Mouse (Mus musculus): ENCODE results near the gene 1700016C15Rik. TPM values are rescaled to one million over a fixed set of nuclear protein-coding genes. Genes with fewer than 3 reads are reported as not detected.

1700016C15Rik gene
- not detected for total RNA-seq (2021)
- long read RNA-seq, experiment 1, partial matches to known transcripts, result 0 of 1 reads
- long read RNA-seq, experiment 1, other reads (novel, unspliced or antisense), result 1 of 1 reads
- long read RNA-seq, experiment 2, partial matches to known transcripts, result 0 of 1 reads
- long read RNA-seq, experiment 2, other reads (novel, unspliced or antisense), result 1 of 1 reads

DNA sequence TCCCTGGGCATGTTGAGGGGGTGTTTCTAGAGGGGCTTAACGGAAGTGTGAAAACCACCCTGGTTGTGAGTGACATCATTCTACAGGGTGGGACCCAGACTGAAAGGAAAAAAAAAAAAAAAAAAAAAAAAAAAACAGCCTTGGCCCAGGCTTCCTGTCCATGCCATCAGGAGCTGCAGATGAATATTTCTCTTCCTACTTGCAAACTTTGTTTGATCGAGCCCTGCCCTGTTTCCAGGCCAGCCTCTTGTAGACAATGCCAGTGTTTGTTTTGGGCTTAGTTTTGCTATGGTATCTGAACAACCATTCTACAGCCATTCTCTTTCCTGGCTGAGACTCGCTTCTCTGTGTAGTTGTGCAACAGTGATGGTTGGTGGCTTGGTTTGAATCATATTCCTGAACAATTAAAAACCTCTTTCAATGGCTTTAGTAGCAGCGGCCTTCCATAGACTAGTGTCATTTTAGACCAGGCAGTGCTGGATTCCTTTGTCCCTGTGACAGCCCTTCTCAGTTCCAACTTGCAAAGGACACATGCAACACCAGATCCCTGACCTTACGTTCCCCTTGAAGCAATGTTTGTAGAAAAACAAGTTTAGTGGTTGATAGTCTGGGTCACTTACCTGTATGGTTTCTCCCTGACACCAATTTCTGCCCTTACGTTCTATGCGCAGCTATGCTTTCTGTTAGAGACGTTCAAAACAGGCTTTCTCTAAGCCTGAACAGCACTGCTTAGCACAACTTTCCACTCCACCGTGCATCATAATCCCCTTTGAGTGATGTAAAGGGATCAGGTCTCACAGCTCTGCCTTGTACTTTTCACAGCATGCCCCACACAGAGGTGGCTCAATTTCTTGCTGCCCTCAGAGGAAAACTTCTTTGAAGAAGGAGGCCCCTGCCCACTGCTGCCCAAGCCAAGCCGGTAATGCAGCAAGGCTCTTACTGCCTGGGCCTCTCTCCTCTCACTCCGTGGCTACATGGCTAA lies at the start of gene 1700016C15Rik:
TSS of gene 1700016C15Rik (plus strand) at position 772 of the 982 bp plus-strand sequence.
- intact Hi-C loops (cut with DNase I), result no loop called here
- Histone ChIP-seq H3K27ac (peak within 1 kb of the TSS; percentile 16; the same call in 1 of the 2 replicates), H3K4me3 (no peak within 1 kb of the TSS)
- TF ChIP-seq CTCF (IDR thresholded peaks at IDR 0.05), result no peak
- no peak for DNase-seq

DNA sequence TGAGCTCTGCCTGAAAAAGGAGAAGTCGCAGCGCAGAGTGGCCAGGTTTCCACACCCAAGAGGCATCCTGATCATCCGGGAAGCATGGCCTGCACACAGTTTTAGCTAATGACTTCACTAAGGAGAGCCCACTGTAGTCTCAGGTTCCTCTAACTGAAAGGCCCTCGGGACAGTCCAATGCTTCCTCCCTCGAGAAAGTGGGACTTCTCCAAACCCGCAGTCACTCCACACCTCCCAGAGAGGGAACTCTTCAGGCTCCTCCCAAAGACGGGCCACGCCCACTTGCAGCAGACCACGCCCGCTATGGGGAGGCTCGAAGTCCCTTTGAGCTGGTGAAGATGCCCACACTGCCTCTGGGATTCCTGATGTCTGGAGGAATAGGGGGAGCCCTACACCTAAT lies 48.4 kb upstream of the 1700016C15Rik start:
- intact Hi-C loops (cut with DNase I), result loop anchor here (5.0 kb wide), 1 partner anchor 239 kb away; the partner anchor contains the start of gene Zbtb18
- no peak for TF ChIP-seq CTCF (IDR thresholded peaks at IDR 0.05)
- H3K4me3 ChIP-seq, result no peak overlapping the region
- DNase-seq, result no peak
- H3K27ac ChIP-seq, result no peak overlapping the region

GRCm38 (mm10) chr1:177683931-177684836 lies 45.4 kb upstream of the 1700016C15Rik start:
- DNase-seq, result peak; percentile 31
- Histone ChIP-seq H3K4me3 (peak overlapping the region; percentile 50), H3K27ac (peak overlapping the region; percentile 32)
- TF ChIP-seq CTCF (IDR thresholded peaks at IDR 0.05), result no peak
- intact Hi-C loops (cut with DNase I), result loop anchor here (2.0 to 5.0 kb wide), 3 partner anchors 242 to 805 kb away; partner anchors contain the start of gene Zbtb18

GRCm38 (mm10) chr1:177684901-177685300 lies 44.7 kb upstream of the 1700016C15Rik start:
- Histone ChIP-seq H3K27ac (peak overlapping the region; percentile 32; the same call in 1 of the 2 replicates), H3K4me3 (no peak overlapping the region; the same call in 1 of the 2 replicates)
- peak; percentile 78 for TF ChIP-seq CTCF (IDR thresholded peaks at IDR 0.05)
- DNase-seq, result no peak
- intact Hi-C loops (cut with DNase I), result loop anchor here (2.0 to 5.0 kb wide), 3 partner anchors 243 to 806 kb away; partner anchors contain the start of gene Zbtb18

DNA sequence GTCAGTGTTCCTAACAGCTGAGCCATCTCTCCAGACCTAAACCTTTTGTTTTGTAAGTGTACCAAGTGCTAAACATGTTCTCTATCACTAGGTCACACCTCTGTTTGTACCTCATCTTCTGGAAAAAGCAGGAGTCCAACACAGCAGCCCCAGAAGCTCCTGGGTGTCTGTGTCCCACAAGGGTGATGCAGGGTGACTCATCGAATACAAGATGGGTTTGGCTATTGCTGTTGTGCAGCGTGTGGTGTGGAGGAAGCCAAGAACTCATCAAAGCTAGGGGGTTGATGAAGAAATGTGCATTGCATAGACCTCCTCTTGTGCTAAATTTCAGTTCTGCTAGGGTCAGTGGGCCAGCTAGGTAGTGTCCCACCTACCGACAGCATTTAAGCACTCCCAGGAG lies 43.5 kb upstream of the 1700016C15Rik start:
- H3K27ac ChIP-seq, result no peak overlapping the region
- H3K4me3 ChIP-seq, result no peak overlapping the region
- TF ChIP-seq CTCF (IDR thresholded peaks at IDR 0.05), result no peak
- intact Hi-C loops (cut with DNase I), result loop anchor here (2.0 kb wide), 1 partner anchor 497 kb away; no protein-coding TSS in a partner anchor
- no peak for DNase-seq

DNA sequence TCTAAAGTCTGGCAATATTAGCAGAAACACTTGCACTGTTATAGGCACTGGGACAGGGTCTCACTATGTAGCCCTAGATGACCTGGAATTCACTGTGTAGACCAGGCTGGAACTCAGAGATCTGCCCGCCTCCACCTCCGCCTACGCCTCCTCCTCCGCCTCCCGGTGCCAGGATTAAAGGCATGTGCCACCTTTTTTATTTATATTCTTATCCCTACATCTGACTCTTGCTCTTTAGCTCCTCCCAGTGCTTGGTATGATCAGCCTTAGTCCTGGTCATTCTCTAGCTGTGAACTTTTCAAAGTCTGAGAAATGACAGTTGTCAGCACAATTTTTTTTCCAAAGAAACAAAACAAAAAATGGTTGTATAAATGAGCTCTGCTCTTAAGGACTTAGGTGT lies 42.6 kb upstream of the 1700016C15Rik start:
- intact Hi-C loops (cut with DNase I), result loop anchor here (2.0 kb wide), 1 partner anchor 498 kb away; no protein-coding TSS in a partner anchor
- no peak overlapping the region for H3K27ac ChIP-seq
- no peak for DNase-seq
- peak; percentile 56 for TF ChIP-seq CTCF (IDR thresholded peaks at IDR 0.05)
- H3K4me3 ChIP-seq, result no peak overlapping the region

DNA sequence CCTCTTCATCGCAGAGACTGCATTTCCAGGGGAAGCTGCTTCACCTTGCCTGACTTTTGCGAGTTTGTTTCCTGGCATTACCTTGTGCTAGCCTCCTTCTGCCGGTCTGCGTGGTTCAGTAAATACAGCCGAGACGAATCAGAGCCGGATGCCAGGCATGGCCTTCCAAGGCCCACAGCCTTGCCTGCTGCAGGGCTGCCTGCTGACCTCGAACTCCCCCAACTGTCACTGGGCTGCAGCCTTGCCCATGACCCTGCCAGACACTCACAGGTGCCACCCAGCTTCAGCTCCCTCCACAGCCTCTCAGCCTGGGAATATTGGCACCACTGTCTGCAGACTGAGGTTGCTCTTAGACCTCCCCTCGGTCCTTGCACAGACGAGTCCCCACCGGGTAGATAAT lies 37.1 kb upstream of the 1700016C15Rik start:
- Histone ChIP-seq H3K4me3 (no peak overlapping the region), H3K27ac (no peak overlapping the region)
- DNase-seq, result no peak
- TF ChIP-seq CTCF (IDR thresholded peaks at IDR 0.05), result no peak
- intact Hi-C loops (cut with DNase I), result no loop called here

DNA sequence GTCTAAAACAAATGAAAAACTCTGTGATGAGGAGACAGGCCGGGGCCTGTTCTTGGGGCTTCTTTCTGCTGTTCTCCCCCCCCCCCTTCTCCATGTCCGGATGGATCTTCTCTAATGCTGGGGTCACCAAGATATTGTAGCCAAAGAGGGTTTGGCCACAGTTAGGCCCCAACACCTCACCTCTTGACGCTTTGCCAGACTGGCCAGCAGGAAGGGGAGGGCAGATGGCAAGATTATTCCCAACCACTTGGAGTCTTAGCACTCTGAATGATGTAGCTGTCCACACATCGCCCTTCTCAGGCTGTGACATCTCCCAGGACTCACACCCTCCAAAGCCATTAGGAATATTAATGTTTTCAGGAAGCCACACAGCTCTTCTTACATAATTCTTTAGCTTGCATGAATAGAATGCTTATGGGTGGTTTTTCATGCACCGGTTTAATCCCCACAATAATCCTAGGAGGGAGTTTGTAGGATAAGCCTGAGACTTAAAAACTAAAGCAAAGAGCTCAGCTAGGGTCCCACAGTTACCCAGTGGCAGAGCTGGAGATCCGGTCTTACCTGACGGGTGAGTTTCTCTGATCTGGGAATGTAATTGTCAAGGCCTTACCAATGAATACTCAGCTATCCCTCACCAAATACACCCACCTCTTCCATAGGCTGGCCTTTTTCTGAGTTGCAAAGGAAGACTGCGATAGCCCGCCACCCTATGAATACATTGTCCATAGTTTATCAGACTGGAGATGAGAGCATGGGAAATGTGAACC lies 35.9 kb upstream of the 1700016C15Rik start:
- Histone ChIP-seq H3K27ac (no peak overlapping the region), H3K4me3 (no peak overlapping the region)
- DNase-seq, result no peak
- intact Hi-C loops (cut with DNase I), result no loop called here
- TF ChIP-seq CTCF (IDR thresholded peaks at IDR 0.05), result no peak

- no peak overlapping the region for H3K4me3 ChIP-seq
- no peak for DNase-seq
- intact Hi-C loops (cut with DNase I), result loop anchor here (5.0 kb wide), 3 partner anchors 97 to 823 kb away; partner anchors contain the start of gene Adss
- no peak for TF ChIP-seq CTCF (IDR thresholded peaks at IDR 0.05)
- no peak overlapping the region for H3K27ac ChIP-seq
These were observed 29.1 kb upstream of the 1700016C15Rik start for GRCm38 (mm10) chr1:177700560-177700959.

DNA sequence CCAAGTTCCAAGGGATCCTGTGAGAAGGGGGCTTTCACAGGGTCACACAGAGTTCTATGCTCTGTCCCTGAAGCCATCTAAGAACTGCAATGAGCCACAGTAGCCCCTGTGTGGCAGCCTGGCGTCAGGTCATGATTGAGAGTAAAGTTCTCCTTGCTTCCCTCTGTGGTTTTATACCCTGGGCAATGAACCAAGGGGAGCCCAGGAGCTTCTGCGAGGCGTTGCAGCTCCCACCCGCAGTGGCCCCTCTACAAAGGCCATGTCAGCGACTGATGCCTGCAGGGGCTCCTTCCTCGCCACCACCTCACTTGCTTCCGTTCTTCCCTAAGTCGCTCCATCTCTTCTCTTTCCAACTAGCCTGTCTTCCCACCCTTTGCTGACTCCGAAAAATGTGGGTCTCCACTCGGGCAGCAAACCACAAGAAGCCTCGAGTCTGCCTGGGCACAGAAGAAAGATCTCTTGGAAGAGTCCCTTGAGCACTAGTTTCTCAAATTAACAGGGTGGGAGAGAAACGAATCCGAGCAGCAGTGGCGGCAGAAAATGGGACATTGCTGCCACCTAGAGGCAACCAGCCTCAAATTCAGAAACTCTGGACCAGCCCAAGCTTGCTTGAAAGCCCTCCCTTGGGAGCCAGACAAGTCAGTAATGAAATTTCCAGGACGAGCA lies 27.0 kb upstream of the 1700016C15Rik start:
- intact Hi-C loops (cut with DNase I), result loop anchor here (5.0 kb wide), 3 partner anchors 95 to 825 kb away; partner anchors contain the start of gene Adss
- Histone ChIP-seq H3K27ac (peak overlapping the region; percentile 48), H3K4me3 (peak overlapping the region; percentile 76)
- DNase-seq, result peak; percentile 81
- peak; percentile 82 for TF ChIP-seq CTCF (IDR thresholded peaks at IDR 0.05)

All from gastrocnemius, adult 2 months (tissue).